Mouse (Mus musculus): ENCODE measurements around the gene Ryr1.
"Not testable (repeated sequence)": the region's sequence is repeated elsewhere in the genome, so short reads cannot be mapped to it uniquely, and the experiment has no call there.

Ryr1 gene

DNA sequence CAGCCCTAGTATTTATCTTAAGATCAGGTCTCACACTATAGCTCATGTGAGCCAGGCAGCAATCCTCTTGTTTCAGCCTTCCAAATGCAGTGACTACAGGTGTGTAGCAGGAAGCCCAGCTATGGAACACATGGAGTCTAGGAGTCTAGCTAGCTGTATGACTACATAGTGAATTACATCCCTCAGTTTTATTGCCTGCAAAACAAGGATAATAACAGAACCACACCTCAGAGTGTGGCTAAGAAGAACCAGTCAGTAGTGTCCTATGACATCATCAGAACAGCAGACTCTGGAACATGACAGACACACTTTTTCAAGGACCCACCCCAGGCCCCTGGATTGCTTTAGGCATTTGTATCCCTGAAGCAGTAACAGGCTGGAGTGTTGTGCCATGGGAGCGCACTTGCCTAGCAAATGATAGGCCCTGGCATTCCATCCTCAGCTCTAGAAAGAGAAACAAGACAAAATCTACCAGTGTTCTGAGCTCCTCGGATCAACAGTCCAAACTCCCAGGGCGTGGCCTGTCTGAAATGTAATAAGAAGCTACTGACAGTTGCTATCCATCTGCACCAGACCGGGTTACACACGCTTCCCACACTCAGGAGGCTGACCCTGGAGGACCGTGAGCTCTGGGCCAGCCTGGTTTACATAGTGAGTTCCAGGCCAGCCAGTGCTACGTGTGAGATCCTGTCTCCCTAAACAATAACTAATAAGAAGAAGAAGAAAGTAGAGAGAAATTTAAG is 21.8 kb upstream of the Ryr1 start:
- DNase-seq (ENCODE audit: extremely low read depth, low read depth): no peak

DNA sequence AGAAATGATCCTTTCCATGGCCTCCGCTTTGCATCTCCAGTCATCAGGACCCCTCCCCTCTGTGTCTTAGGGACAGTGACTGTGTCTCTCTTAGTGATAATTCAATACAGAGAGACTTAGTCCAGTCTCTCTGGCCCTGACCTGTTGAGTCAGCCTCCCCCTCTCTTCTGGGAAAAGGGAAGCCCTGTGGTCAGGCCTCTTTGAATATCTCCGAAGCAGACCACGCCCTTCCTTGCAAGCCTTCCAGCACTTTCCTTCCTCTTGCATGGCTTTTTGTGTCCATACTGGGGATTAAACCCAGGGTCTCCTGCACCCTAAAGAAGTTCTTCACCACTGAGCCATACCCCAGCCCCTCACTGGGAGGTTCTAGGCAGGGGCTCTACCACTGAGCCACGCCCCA is 19.0 kb upstream of the Ryr1 start:
- peak; percentile 70 for DNase-seq (ENCODE audit: extremely low read depth, low read depth)

DNA sequence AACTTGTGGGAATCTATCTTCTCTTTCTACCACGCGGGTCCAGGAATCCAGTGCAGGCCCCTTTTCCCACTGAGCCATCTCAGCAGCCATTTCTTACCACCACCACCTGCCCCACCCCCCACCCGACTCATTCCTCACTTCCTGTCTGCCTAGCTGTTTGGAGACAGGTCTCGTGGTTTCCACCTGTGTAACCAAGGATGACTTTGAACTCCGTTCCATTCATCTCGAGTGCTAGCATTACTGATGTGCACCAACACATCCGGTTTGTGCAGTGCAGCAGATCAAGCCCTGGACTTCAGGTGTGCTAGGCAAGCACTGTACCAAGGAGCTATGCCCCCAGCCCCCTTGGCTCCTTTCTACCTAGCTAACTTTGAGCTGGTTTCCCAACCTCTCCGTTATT is 16.4 kb upstream of the Ryr1 start:
- DNase-seq (ENCODE audit: extremely low read depth, low read depth): no peak

DNA sequence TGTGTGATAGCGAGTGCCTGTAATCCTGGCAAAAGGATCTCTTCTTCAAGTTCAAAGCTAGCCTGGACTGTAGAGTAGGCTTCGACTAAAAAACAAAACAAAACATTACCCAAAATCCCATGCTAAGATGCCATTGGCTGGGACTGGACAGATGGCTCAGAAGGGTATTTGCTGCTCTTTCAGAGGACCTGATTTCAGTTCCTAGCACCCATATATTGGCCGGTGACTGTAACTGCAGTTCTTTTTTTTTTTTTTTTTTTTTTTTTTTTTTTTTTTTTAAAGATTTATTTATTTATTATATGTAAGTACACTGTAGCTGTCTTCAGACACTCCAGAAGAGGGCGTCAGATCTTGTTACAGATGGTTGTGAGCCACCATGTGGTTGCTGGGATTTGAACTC is 14.3 kb upstream of the Ryr1 start:
- DNase-seq (ENCODE audit: extremely low read depth, low read depth): not testable (repeated sequence)

DNA sequence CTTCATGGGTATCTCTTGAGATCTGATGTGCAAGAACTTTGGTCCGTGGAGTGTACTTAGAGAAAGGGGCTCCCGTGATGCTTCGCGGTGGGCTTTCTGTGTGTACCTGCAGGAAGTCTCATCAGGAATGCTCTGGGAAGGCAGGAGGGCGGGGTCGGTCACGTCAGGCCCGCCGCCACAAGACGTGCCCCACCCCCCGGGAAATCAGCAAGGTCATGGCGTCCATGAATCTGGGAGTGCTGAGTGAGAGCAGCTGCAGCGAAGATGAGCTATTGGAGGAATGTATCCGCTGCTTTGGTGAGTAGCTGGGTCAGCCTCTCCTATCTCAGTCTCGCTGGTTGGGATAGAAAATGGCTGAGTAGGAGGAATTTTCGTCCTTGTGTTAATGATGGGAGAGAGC is 12.4 kb upstream of the Ryr1 start:
- DNase-seq (ENCODE audit: extremely low read depth, low read depth): no peak

DNA sequence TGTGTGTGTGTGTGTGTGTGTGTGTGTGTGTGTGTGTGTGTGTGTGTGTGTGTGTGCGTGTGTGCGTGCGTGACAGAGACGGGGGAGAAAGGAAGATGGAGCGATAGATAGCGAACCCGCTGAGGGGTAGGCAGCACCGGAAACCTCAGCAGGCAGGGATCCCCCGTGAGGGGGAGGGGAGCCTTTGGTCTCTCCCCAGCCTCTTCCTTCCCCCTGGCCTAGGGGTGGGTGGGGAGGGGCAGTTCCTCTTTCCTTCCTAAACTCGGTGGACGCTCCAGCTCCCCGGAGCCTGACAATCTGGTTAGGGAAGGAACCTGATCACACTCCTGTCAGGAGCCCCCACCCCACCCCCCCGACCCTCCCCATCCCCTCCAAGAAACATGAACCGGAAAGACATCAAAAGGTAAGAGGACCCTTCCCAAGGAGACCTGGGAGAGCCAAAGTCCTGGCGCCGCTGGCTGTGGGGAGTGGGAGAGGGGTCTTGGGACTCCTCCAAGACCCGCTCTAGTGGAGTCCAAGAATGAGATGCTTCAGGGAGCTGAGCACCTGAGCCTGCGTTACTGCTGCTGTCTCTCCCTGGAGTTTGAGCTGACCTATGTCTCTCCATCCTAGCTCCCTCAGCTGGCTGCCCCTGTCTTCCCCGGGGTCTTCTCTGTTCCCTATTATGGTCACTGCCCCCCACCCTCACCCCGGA is 9.9 kb upstream of the Ryr1 start, which contains the start of gene Rasgrp4:
Gene Rasgrp4 (plus strand): TSS at position 159 of the 694 bp plus-strand sequence.
- peak; percentile 78 for DNase-seq (ENCODE audit: extremely low read depth, low read depth)

- peak; percentile 49 for DNase-seq (ENCODE audit: extremely low read depth, low read depth)
Observed at GRCm38 (mm10) chr7:29134230-29134629, 9.3 kb upstream of the Ryr1 start.

- peak; percentile 42 for DNase-seq (ENCODE audit: extremely low read depth, low read depth)
Observed at GRCm38 (mm10) chr7:29128725-29129124, 3.7 kb upstream of the Ryr1 start.

DNA sequence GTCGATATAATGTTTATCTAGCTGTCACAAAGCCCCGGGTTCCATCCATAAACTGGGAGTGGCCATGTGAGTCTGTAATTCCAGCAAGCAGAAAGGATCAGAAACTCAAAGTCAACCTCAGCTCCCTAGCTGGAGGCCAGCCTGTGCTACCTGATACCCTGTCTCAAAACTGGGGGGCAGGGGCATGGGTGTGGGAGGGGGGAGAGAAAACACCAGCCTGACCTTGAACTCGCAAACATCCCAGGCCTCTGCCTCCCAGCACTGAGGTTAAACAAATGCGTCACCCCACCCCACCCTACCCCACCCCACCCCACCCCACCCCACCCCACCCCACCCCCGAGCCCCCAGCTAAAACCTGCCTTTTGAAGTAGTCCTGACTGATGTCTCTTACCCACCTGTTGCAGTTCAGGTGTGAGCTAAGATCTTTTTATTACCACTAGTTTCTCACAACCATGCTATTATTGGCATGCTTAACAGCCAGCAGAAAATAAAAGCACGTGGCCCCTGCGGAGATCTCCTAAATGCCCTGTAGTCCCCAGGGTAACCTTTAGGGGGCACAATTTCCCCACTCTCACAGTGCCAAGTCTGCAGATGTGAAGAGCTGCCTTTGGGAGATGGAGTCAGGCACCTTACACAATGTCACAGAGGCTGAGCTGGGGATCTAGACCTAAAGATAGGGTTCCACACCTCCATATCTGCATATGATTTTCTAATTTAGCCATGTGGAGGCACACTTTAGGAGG is 1.4 kb upstream of the Ryr1 start:
- DNase-seq (ENCODE audit: extremely low read depth, low read depth): peak; percentile 72

GRCm38 (mm10) chr7:29123531-29124358 is 1.2 kb downstream of the Ryr1 start:
- DNase-seq (ENCODE audit: extremely low read depth, low read depth): no peak

- DNase-seq (ENCODE audit: extremely low read depth, low read depth): no peak
Observed at GRCm38 (mm10) chr7:29122821-29123220, 2.2 kb downstream of the Ryr1 start.

DNA sequence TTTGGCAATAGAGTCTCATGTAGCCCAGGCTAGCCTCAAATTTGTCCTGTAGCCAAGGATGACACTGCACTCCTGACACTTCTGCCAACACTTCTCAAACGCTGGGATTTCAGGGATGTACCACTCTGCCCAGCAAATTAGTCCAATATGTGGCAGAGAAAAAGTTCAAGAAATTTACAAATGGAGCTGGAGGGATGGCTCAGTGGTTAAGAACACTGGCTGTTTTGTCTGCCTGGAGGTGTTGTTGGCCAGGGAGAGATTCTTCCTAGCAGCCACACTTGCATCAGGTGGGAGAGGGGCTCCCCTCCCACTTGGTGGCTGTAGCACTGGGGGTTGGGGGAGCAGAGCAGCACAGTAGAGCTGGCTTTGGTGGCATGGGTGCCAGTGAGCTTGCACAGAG is 5.5 kb downstream of the Ryr1 start:
- DNase-seq (ENCODE audit: extremely low read depth, low read depth): no peak

DNA sequence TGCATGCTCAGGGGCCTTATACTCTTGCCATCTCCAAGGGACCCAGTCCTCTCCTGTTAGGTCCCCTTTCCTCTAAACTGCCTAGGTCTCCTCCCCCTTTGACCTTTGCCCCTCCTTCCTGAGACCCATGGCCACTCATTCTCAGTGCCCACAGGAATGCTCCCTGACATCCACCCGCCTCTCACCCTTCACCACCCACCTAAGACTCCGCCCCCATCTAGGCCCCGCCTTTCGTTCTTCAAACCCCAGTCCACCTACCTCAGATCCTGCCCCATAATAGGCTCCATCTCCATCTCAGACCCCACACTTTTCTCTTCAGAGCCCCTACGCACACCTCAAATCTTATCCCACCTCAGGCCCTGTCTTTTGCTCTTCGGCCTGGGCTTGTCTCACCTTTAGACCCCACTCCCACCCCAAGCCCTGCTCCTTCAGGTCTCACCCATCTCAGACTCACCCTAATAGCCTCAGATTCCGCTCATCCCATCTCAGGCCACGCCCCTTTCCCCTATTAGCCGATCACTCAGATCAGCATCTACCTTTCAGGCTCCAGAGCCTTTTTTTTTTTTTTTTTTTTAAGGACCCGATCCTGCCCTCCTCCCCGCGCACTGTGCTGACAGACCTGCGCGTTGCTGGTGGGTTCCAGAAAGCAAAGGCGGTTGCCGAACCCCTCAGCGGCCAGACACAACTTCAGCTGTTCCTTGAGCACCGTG is 6.7 kb downstream of the Ryr1 start:
- DNase-seq (ENCODE audit: extremely low read depth, low read depth): no peak

GRCm38 (mm10) chr7:29108992-29109955 is 15.7 kb downstream of the Ryr1 start:
- no peak for DNase-seq (ENCODE audit: extremely low read depth, low read depth)

DNA sequence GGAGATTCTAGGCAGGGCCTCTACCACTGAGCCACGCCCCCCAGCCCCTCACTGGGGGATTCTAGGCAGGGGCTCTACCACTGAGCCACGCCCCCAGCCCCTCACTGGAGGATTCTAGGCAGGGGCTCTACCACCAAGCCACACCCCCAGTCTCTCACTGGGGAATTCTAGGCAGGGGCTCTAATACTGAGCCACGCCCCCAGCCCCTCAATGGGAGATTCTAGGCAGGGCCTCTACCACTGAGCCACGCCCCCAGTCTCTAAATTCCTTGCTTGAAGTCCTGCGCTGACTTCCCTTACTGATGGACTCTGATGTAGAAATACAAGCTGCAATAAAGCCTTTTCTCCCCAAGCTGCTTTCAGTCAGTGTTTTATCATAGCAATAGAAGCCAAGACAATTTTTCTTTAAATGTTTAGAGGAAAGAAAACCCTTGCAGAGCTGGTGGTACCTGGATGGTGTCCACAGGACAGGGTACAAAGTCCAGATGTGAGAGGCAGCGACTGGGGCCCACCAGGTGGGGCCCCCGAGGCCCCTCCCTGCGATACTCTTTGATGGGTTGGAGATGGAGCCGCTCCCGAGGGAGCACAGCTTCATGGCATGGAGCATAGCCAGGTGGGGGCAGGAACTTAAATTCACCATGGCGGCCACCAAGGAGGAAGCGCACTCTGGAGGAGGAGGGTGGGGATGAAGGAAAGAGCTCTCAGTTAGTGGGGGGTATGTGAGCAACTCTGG is 23.5 kb downstream of the Ryr1 start:
- no peak for DNase-seq (ENCODE audit: extremely low read depth, low read depth)

DNA sequence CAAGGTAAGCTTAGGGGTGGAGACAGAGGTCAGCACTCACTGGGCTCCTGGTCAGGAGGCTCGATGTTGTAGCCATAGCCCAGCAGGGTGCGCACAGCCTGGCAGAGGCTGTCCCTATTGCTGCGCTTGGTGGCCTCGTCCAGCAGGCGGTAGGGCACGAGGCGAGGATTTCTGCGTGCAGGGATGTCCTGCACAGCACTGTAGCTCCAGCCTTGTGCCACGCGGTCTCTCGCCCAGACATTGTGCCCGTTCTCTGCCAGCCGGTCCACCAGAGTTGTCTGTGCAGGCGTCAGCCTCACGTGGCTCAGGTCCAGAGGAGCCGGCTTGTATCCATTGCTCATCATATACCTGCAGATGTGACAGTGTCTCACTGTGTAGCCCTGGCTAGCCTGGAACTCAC is 27.8 kb downstream of the Ryr1 start:
- no peak for DNase-seq (ENCODE audit: extremely low read depth, low read depth)

- DNase-seq (ENCODE audit: extremely low read depth, low read depth): no peak
Observed at GRCm38 (mm10) chr7:29088817-29089216, 36.2 kb downstream of the Ryr1 start.

GRCm38 (mm10) chr7:29086902-29087301 is 38.1 kb downstream of the Ryr1 start:
- no peak for DNase-seq (ENCODE audit: extremely low read depth, low read depth)

DNA sequence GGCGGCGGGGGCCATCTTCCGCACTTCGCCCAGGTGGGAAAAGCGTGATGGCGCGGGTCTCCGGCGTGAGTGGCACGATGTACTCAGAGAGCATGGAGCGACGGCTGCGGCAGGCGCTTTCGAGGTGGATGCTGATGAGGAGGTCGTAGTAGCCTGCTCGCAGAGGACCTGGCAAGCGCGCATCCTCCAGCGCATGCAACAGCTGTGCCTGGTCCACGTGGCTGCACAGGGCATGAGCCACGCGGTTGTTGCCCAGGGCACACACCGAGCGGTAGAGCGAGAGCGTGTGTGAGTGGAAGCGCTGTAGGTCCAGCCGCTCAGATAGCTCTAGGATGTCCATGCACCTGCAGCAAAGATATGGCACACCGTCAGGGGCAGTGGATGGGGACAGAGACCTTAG is 39.0 kb downstream of the Ryr1 start:
- DNase-seq (ENCODE audit: extremely low read depth, low read depth): no peak

All from MEL-GATA-1-ER (cell line).